In the genomic region with DNA sequence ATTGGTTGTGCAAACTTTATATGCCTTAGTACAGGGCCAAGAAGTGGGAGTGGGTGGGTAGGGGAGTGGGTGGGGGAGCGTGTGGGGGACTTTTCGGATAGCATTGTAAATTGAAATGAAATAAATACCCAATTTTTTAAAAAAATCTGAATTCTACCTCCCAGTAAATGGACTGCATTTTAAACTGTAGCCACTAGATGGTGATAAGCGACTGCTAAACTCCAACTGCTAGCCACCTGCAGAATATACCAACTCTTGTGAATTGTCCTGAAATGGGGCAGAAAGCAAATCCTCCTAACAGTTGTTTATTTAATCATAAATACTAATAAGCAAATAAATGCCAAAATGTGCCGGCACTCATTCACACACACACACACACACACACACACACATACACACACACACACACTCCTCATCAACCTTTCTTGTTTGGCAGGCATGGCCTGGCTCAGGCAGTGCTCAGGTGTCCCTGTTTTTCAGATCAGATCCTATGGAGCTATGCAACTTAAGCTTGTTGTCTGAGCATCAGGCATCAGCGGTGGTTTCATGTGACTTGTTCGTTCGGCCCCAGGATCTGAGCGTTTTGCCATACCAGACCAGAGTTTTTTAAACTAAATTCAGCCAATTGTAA, we compare ENCODE assay signal across 29 mouse cellular contexts. TPM values are rescaled to one million over a fixed set of nuclear protein-coding genes. Genes with fewer than 3 reads are reported as not detected.
A peak's percentile ranks its signal among the peaks of the same experiment; 100 is the strongest.
DNase-seq lines count a peak whose midpoint lies in the region; ATAC-seq and TF ChIP-seq lines count a peak whose summit lies in the region.
"Not testable (repeated sequence)": the region's sequence is repeated elsewhere in the genome, so short reads cannot be mapped to it uniquely, and the experiment has no call there.
"Had no signal": no experiment of that assay in that cellular context is flagged by ENCODE, and none has a peak within 500 bp of the region (broad histone marks: within the 10 kb centered on the region; RNA-seq: fewer than 3 reads in every experiment).

No protein-coding gene starts in this region.

- DNase-seq in A20 (ENCODE audit: low read depth, low spot score): peak; percentile 7
- peak; percentile 0 for DNase-seq in forebrain, postnatal 0 days
- not testable (repeated sequence) for DNase-seq in hindbrain, embryonic 14.5 days (ENCODE audit: low spot score); kidney, postnatal 0 days (ENCODE audit: low spot score)

- peak; percentile 11; the same call in 1 of the 2 replicates for TF ChIP-seq CTCF in forebrain, postnatal 0 days (IDR thresholded peaks at IDR 0.05; ENCODE audit: low read depth)
- 0 out of 2 replicates have a peak, but pooled peaks have one; percentile 20 for TF ChIP-seq CTCF in kidney, postnatal 0 days (IDR thresholded peaks at IDR 0.05; ENCODE audit: low read depth)

- 44% methylated on average over 8 of the region's 8 CpGs for WGBS in forebrain, embryonic 12.5 days
- 48% methylated on average over 8 of the region's 8 CpGs for WGBS in forebrain, postnatal 0 days
- 39% methylated on average over 8 of the region's 8 CpGs for WGBS in hindbrain, embryonic 14.5 days
- 44% methylated on average over 8 of the region's 8 CpGs for WGBS in kidney, postnatal 0 days
- 53% methylated on average over 7 of the region's 8 CpGs for WGBS in midbrain, embryonic 12.5 days
- WGBS in neural tube, embryonic 14.5 days: 50% methylated on average over 8 of the region's 8 CpGs

- not testable (repeated sequence) for H3K36me3 ChIP-seq in forebrain, embryonic 12.5 days (replicated peaks); forebrain, postnatal 0 days (ENCODE audit: insufficient read depth); hindbrain, embryonic 14.5 days (replicated peaks; ENCODE audit: control insufficient read depth, insufficient read depth); kidney, postnatal 0 days (ENCODE audit: insufficient read depth, low read length); midbrain, embryonic 12.5 days; neural tube, embryonic 14.5 days (ENCODE audit: control insufficient read depth, insufficient read depth, low read length)

- H3K27ac ChIP-seq in forebrain, embryonic 12.5 days; forebrain, postnatal 0 days (ENCODE audit: low read depth, low read length); hindbrain, embryonic 14.5 days; kidney, postnatal 0 days; midbrain, embryonic 12.5 days (replicated peaks); neural tube, embryonic 14.5 days (ENCODE audit: low read depth, low read length): not testable (repeated sequence)

- peak; percentile 64; the same call in 1 of the 2 replicates for ATAC-seq in forebrain, embryonic 12.5 days (ENCODE audit: low FRiP score)
- ATAC-seq in forebrain, postnatal 0 days: peak; percentile 66
- ATAC-seq in hindbrain, embryonic 14.5 days (ENCODE audit: low FRiP score): peak; percentile 53; the same call in 1 of the 2 replicates
- ATAC-seq in kidney, postnatal 0 days (replicated peaks; ENCODE audit: low FRiP score, low read depth): 0 out of 2 replicates have a peak, but pooled peaks have one; percentile 33
- peak; percentile 70; the same call in 1 of the 2 replicates for ATAC-seq in midbrain, embryonic 12.5 days (ENCODE audit: low FRiP score, low read depth)
- ATAC-seq in neural tube, embryonic 14.5 days (ENCODE audit: low read depth): peak; percentile 56; the same call in 1 of the 2 replicates

- H3K27me3 ChIP-seq in forebrain, embryonic 12.5 days; forebrain, postnatal 0 days (ENCODE audit: insufficient read depth, low read length); hindbrain, embryonic 14.5 days (ENCODE audit: control insufficient read depth, insufficient read depth, low read length); kidney, postnatal 0 days (ENCODE audit: insufficient read depth, low read length); midbrain, embryonic 12.5 days; neural tube, embryonic 14.5 days (ENCODE audit: control insufficient read depth, insufficient read depth, low read length): not testable (repeated sequence)

- not testable (repeated sequence) for H3K4me2 ChIP-seq in forebrain, embryonic 12.5 days; forebrain, postnatal 0 days (ENCODE audit: low read depth); hindbrain, embryonic 14.5 days (replicated peaks); kidney, postnatal 0 days (ENCODE audit: low read length); midbrain, embryonic 12.5 days (replicated peaks); neural tube, embryonic 14.5 days (ENCODE audit: low read depth, low read length)

- not testable (repeated sequence) for H3K4me3 ChIP-seq in forebrain, embryonic 12.5 days (replicated peaks); forebrain, postnatal 0 days (ENCODE audit: low read depth, low read length); hindbrain, embryonic 14.5 days (replicated peaks; ENCODE audit: low read length); kidney, postnatal 0 days (replicated peaks; ENCODE audit: low read depth, low read length); midbrain, embryonic 12.5 days; neural tube, embryonic 14.5 days (ENCODE audit: low read depth, low read length)

- not testable (repeated sequence) for H3K9me3 ChIP-seq in forebrain, embryonic 12.5 days; forebrain, postnatal 0 days (ENCODE audit: low read length); hindbrain, embryonic 14.5 days (ENCODE audit: control insufficient read depth, low read length); kidney, postnatal 0 days (replicated peaks; ENCODE audit: low read length); midbrain, embryonic 12.5 days; neural tube, embryonic 14.5 days (ENCODE audit: control insufficient read depth, low read length)

- H3K4me1 ChIP-seq in forebrain, embryonic 12.5 days; forebrain, postnatal 0 days (ENCODE audit: insufficient read depth); hindbrain, embryonic 14.5 days (replicated peaks; ENCODE audit: control insufficient read depth, insufficient read depth, low read length); kidney, postnatal 0 days (replicated peaks; ENCODE audit: insufficient read depth, low read length); midbrain, embryonic 12.5 days; neural tube, embryonic 14.5 days (ENCODE audit: control insufficient read depth, insufficient read depth, low read length): not testable (repeated sequence)

- H3K9ac ChIP-seq in forebrain, embryonic 12.5 days; forebrain, postnatal 0 days; hindbrain, embryonic 14.5 days; kidney, postnatal 0 days (ENCODE audit: low read depth, low read length); midbrain, embryonic 12.5 days (replicated peaks); neural tube, embryonic 14.5 days (replicated peaks; ENCODE audit: low read depth, low read length): not testable (repeated sequence)

RNA-seq across cellular contexts. Expression of gene Pgk2, which starts 50.6 kb away (rescaled TPM):
- not detected in 2 replicates for polyA plus RNA-seq in forebrain, embryonic 12.5 days (2016; fragmentation: Nextera tagmentation; extraction: Ambion mirVana)
- not detected in 2 replicates for total RNA-seq in forebrain, postnatal 0 days (2014; rRNA removed)
- polyA plus RNA-seq in forebrain, postnatal 0 days (2015; fragmentation: Nextera tagmentation; extraction: Ambion mirVana): not detected in 2 replicates
- not detected in 2 replicates for polyA plus RNA-seq in hindbrain, embryonic 14.5 days (2014; fragmentation: Nextera tagmentation; extraction: Ambion mirVana)
- not detected in 2 replicates for polyA plus RNA-seq in kidney, postnatal 0 days (2015; fragmentation: Nextera tagmentation; extraction: Ambion mirVana)
- polyA plus RNA-seq in midbrain, embryonic 12.5 days (2016; fragmentation: Nextera tagmentation; extraction: Ambion mirVana): not detected in 2 replicates
- polyA plus RNA-seq in neural tube, embryonic 14.5 days (2014; fragmentation: Nextera tagmentation; extraction: Ambion mirVana): not detected in 2 replicates
- total RNA-seq: adrenal gland, postnatal 10 days; gastrocnemius, adult 2 months; gastrocnemius, postnatal 36 days; heart, adult 8-10 months; heart, postnatal 10 days; layer of hippocampus, adult 8-10 months; layer of hippocampus, postnatal 25 days; left cerebral cortex, postnatal 4 days had no signal
- polyA plus RNA-seq: embryonic facial prominence, embryonic 12.5 days; G1E; heart, embryonic 13.5 days; hindbrain, embryonic 10.5 days; inflammation-experienced regulatory T-cells, adult 6 months; kidney, embryonic 15.5 days; limb, embryonic 14.5 days; liver, embryonic 12.5 days; liver, postnatal 0 days; lung, embryonic 16.5 days; neural tube, embryonic 13.5 days; Patski; small intestine, adult 2 months; stomach, embryonic 14.5 days had no signal
